Mouse (Mus musculus): ENCODE data around the gene Amph. TPM values are rescaled to one million over a fixed set of nuclear protein-coding genes. Genes with fewer than 3 reads are reported as not detected.

Amph gene
- polyA plus RNA-seq, 1 experiment from 2014 or later, result 1.3 TPM

DNA sequence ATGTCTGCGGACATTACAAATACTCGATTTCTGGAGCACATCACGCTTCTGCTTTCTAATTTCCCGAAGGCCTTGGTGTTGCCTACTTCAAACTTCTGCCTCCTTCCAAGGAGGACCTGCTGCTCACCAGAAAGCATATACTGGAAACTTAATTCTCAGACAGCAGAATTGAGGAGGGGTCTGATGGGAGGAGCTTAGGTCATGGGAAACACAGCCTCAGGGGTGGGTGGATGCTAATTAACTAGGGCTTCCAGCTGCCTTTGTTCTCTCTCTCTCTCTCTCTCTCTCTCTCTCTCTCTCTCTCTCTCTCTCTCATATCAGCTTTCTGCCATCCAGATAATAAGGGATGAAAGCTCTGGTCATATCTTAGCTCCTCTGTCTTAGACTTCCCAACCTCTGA is 5.6 kb downstream of the Amph start:
- DNase-seq, result no peak
- Histone ChIP-seq H3K27me3 (ENCODE audit: insufficient read depth, low read length) (peaks cover 6% of the 10 kb centered on the region; the same call in 1 of the 2 replicates), H3K4me3 (ENCODE audit: low read depth, low read length) (no peak overlapping the region), H3K9me3 (ENCODE audit: low read depth, low read length) (no peaks in the 10 kb centered on the region), H3K36me3 (ENCODE audit: insufficient read depth) (no peaks in the 10 kb centered on the region), H3K4me1 (ENCODE audit: insufficient read depth) (no peaks in the 10 kb centered on the region), H3K27ac (ENCODE audit: low read depth) (no peak overlapping the region), H3K9ac (no peak overlapping the region), H3K4me2 (no peak overlapping the region)
- WGBS, result 69% methylated on average over 4 of the region's 4 CpGs
- no peak for ATAC-seq (ENCODE audit: insufficient read depth)
- no peak for TF ChIP-seq CTCF (IDR thresholded peaks at IDR 0.05; ENCODE audit: low read depth)

DNA sequence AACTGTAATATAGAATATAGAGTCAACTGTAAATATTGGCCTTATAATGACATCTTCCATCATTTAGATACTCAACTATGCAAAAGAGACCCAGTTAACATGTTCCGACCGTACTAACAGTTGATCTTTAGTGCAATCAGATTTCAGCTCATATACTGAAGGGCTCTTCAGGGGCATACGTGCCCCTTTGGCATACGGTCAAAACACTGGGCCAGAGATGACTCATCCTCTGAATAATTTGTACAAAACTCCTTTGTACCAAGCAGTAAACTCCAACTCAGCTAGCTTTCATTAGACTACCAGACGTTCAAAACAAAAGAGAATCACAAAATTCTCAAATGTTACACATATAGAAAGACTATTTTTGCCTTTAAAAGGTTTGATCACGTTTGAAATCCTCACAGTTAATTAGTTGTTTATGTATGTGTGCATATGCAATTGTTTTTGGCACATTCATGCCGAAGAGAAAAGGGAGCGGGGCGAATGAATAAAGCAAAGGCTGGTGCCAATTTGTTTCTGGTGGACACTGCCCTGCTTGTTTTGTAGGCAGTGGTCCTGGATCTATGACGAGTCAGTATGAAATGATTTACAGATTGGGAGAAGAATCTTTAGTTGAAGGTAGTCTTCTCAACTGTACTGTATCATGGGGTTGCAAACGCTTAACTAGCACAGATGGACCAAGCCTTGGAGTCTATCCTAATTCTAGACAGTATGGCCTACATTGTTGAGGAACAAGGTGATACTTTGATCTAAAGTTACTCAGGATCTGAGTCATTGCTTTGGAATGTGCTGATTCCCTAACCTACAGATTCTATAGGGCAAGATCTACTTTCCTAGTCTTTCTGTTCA is 8.3 kb downstream of the Amph start:
- WGBS, result 82% methylated on average over 11 of the region's 11 CpGs
- ATAC-seq (ENCODE audit: insufficient read depth) (no peak), DNase-seq (no peak)
- Histone ChIP-seq H3K9ac (no peak overlapping the region), H3K36me3 (ENCODE audit: insufficient read depth) (no peaks in the 10 kb centered on the region), H3K27ac (ENCODE audit: low read depth) (no peak overlapping the region), H3K4me2 (no peak overlapping the region), H3K4me1 (ENCODE audit: insufficient read depth) (no peaks in the 10 kb centered on the region), H3K9me3 (ENCODE audit: low read depth, low read length) (no peaks in the 10 kb centered on the region), H3K4me3 (ENCODE audit: low read depth, low read length) (no peak overlapping the region), H3K27me3 (ENCODE audit: insufficient read depth, low read length) (no peaks in the 10 kb centered on the region)
- TF ChIP-seq CTCF (IDR thresholded peaks at IDR 0.05; ENCODE audit: low read depth), result no peak

DNA sequence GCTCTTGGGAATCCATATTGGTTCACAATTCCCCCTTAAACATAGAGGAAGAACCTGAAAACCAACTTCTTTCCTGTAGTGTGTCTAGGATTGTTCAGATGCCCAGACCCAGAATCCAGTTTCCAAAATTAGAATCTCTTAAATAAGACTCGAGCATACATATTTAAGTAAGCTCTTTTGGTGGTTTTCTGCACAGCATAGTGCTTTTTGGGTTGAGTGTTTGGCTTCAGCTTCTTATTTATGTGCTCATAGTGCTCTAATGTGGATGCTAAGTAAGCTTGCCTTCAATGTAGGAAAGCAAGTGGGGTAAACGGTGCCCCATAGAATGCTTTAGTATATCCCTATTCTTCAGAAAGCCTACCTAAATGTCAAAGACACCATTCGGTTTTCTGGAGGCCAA is 9.0 kb downstream of the Amph start:
- 75% methylated on average over 3 of the region's 3 CpGs for WGBS
- no peak overlapping the region for H3K27ac ChIP-seq (ENCODE audit: low read depth)
- H3K4me3 ChIP-seq (ENCODE audit: low read depth, low read length), result no peak overlapping the region
- H3K27me3 ChIP-seq (ENCODE audit: insufficient read depth, low read length), result no peaks in the 10 kb centered on the region
- ATAC-seq (ENCODE audit: insufficient read depth), result no peak
- H3K4me1 ChIP-seq (ENCODE audit: insufficient read depth), result no peaks in the 10 kb centered on the region
- H3K9ac ChIP-seq, result no peak overlapping the region
- no peaks in the 10 kb centered on the region for H3K36me3 ChIP-seq (ENCODE audit: insufficient read depth)
- TF ChIP-seq CTCF (IDR thresholded peaks at IDR 0.05; ENCODE audit: low read depth), result no peak
- no peaks in the 10 kb centered on the region for H3K9me3 ChIP-seq (ENCODE audit: low read depth, low read length)
- no peak for DNase-seq
- no peak overlapping the region for H3K4me2 ChIP-seq

DNA sequence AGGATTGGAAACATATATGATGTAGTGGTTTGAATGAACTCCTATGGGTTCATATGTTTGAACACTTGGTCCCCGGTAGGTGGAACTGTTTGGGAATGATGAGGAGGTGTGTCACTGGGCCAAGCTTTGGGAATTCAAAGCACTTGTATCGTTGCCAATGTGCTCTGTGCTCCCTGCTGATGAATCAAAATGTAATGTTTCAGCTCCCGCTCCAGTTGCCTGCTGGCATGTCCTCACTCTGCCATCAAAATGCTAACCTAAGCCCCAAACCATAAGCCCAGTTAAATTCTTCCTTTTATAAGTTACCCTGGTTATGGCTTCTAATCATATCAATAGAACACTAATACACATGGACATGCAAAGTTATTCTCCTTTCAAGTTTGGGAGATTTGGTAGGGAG is 24.6 kb downstream of the Amph start:
- Histone ChIP-seq H3K4me3 (ENCODE audit: low read depth, low read length) (no peak overlapping the region), H3K27ac (ENCODE audit: low read depth) (no peak overlapping the region), H3K9me3 (ENCODE audit: low read depth, low read length) (no peaks in the 10 kb centered on the region), H3K4me2 (no peak overlapping the region), H3K4me1 (ENCODE audit: insufficient read depth) (no peaks in the 10 kb centered on the region), H3K27me3 (ENCODE audit: insufficient read depth, low read length) (no peaks in the 10 kb centered on the region), H3K9ac (no peak overlapping the region), H3K36me3 (ENCODE audit: insufficient read depth) (no peaks in the 10 kb centered on the region)
- WGBS, result 85% methylated on average over 3 of the region's 3 CpGs
- TF ChIP-seq CTCF (IDR thresholded peaks at IDR 0.05; ENCODE audit: low read depth), result no peak
- DNase-seq (no peak), ATAC-seq (ENCODE audit: insufficient read depth) (no peak)

DNA sequence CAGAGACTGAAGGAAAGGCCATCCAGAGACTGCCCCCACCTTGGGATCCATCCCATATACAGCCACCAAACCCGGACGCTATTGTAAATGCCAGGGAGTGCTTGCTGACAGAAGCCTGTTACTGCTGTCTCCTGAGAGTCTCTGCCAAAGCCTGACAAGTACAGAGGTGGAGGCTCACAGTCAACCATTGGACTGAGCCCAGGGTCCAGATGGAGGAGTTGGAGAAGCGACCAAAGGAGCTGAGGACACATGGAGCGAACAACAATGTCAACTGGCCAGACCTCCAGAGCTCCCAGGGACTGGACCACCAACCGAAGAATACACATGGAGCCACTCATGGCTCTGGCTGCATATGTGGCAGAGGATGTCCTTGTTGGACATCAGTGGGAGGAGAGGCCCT is 26.3 kb downstream of the Amph start:
- H3K4me1 ChIP-seq (ENCODE audit: insufficient read depth), result no peaks in the 10 kb centered on the region
- 86% methylated on average over 5 of the region's 5 CpGs for WGBS
- H3K9me3 ChIP-seq (ENCODE audit: low read depth, low read length), result no peaks in the 10 kb centered on the region
- no peaks in the 10 kb centered on the region for H3K36me3 ChIP-seq (ENCODE audit: insufficient read depth)
- no peak for TF ChIP-seq CTCF (IDR thresholded peaks at IDR 0.05; ENCODE audit: low read depth)
- H3K4me2 ChIP-seq, result no peak overlapping the region
- H3K4me3 ChIP-seq (ENCODE audit: low read depth, low read length), result no peak overlapping the region
- DNase-seq (no peak), ATAC-seq (ENCODE audit: insufficient read depth) (no peak)
- no peak overlapping the region for H3K9ac ChIP-seq
- H3K27ac ChIP-seq (ENCODE audit: low read depth), result no peak overlapping the region
- no peaks in the 10 kb centered on the region for H3K27me3 ChIP-seq (ENCODE audit: insufficient read depth, low read length)

DNA sequence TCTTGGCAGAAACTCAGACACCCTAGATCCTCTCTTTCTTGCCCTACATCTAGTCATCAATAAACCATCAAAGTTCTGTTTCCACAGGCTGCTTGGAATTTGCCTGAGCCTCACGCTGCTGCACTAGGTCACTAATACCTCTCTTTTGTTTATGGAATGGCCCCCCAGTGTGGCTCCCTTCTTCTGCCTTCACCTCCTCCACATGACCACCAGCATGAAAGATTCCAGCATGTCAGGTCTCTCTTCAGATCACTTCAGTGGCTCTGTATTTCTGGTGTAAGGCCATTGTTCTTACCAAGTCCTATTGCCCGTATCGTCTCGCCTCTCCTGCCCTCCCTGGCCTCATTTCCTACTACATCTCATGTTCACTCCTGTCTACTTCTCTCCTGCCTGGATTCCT is 39.3 kb downstream of the Amph start:
- Histone ChIP-seq H3K27me3 (ENCODE audit: insufficient read depth, low read length) (no peaks in the 10 kb centered on the region), H3K4me1 (ENCODE audit: insufficient read depth) (no peaks in the 10 kb centered on the region), H3K4me2 (no peak overlapping the region), H3K4me3 (ENCODE audit: low read depth, low read length) (no peak overlapping the region), H3K9ac (no peak overlapping the region), H3K9me3 (ENCODE audit: low read depth, low read length) (no peaks in the 10 kb centered on the region), H3K36me3 (ENCODE audit: insufficient read depth) (no peaks in the 10 kb centered on the region), H3K27ac (ENCODE audit: low read depth) (no peak overlapping the region)
- TF ChIP-seq CTCF (IDR thresholded peaks at IDR 0.05; ENCODE audit: low read depth), result no peak
- DNase-seq, result no peak
- ATAC-seq (ENCODE audit: insufficient read depth), result no peak
- 78% methylated on average over 4 of the region's 4 CpGs for WGBS

DNA sequence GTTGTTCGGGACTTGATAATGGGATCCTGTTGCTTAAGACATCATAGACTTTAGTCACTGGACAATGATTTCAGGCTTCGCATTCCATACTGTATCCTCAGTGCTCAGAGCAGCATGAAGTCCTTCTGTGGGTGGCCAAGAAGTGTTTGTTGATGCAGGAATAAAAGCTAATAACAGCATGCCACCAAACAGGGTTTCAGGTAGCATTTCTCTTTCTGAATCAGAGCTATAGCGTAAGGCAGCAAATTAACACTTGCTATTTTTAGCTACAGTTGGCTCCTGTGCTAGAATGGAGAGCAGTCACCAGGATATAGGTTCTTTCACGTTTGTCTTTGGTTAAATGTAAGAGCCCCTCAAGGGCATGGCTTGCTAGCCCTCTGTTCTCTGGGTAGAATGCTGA is 40.3 kb downstream of the Amph start:
- no peaks in the 10 kb centered on the region for H3K27me3 ChIP-seq (ENCODE audit: insufficient read depth, low read length)
- H3K36me3 ChIP-seq (ENCODE audit: insufficient read depth), result no peaks in the 10 kb centered on the region
- H3K9me3 ChIP-seq (ENCODE audit: low read depth, low read length), result no peaks in the 10 kb centered on the region
- H3K4me1 ChIP-seq (ENCODE audit: insufficient read depth), result no peaks in the 10 kb centered on the region
- DNase-seq, result no peak
- H3K4me2 ChIP-seq, result no peak overlapping the region
- H3K4me3 ChIP-seq (ENCODE audit: low read depth, low read length), result no peak overlapping the region
- no peak overlapping the region for H3K9ac ChIP-seq
- no peak overlapping the region for H3K27ac ChIP-seq (ENCODE audit: low read depth)
- no peak for ATAC-seq (ENCODE audit: insufficient read depth)
- TF ChIP-seq CTCF (IDR thresholded peaks at IDR 0.05; ENCODE audit: low read depth), result no peak
- WGBS, result 76% methylated on average over 4 of the region's 4 CpGs
